Mouse (Mus musculus) cerebellum, adult 18-20 months (tissue): ENCODE measurements around the gene Zdhhc8.
A peak's percentile ranks its signal among the peaks of the same experiment; 100 is the strongest.

Experiments
- DNase-seq, 2 experiments: peaks; one replicate each; pipeline ENCODE4 v3.0.0; 2021

Zdhhc8 gene

GRCm38 (mm10) chr16:18195068-18195467 lies 39.9 kb downstream of the Zdhhc8 start:
- DNase-seq = no peak

GRCm38 (mm10) chr16:18194208-18194985 lies 40.5 kb downstream of the Zdhhc8 start:
- no peak for DNase-seq

GRCm38 (mm10) chr16:18191006-18191405 lies 43.9 kb downstream of the Zdhhc8 start:
- DNase-seq = no peak

- no peak for DNase-seq
Observed at GRCm38 (mm10) chr16:18187221-18187620, 47.7 kb downstream of the Zdhhc8 start.

- no peak for DNase-seq
Observed at GRCm38 (mm10) chr16:18186798-18187197, 48.1 kb downstream of the Zdhhc8 start.

GRCm38 (mm10) chr16:18185715-18186449 lies 49.1 kb downstream of the Zdhhc8 start:
- no peak for DNase-seq

- DNase-seq = no peak
Observed at GRCm38 (mm10) chr16:18182766-18183165, 52.2 kb downstream of the Zdhhc8 start.

- DNase-seq = no peak
Observed at GRCm38 (mm10) chr16:18181398-18181797, 53.5 kb downstream of the Zdhhc8 start.

- DNase-seq = no peak
Observed at GRCm38 (mm10) chr16:18179591-18179990, 55.3 kb downstream of the Zdhhc8 start.

- DNase-seq = peak in 1 of 2 experiments; percentile 38
Observed at GRCm38 (mm10) chr16:18176758-18177157, 58.2 kb downstream of the Zdhhc8 start.

GRCm38 (mm10) chr16:18175817-18176541 lies 59.0 kb downstream of the Zdhhc8 start:
- DNase-seq = peak; percentile 43 to 48

- DNase-seq = no peak
Observed at GRCm38 (mm10) chr16:18173788-18174187, 61.1 kb downstream of the Zdhhc8 start.

GRCm38 (mm10) chr16:18173231-18173630 lies 61.7 kb downstream of the Zdhhc8 start:
- DNase-seq = no peak

- peak; percentile 89 to 93 for DNase-seq
Observed at GRCm38 (mm10) chr16:18172266-18172855, 62.6 kb downstream of the Zdhhc8 start.
